Mouse (Mus musculus) stomach, embryonic 14.5 days (tissue): Measurements from ENCODE around the gene Gm39653. TPM values are rescaled to one million over a fixed set of nuclear protein-coding genes. Genes with fewer than 3 reads are reported as not detected.

Experiments used
- ATAC-seq: fragments of 200-750 bp; cut with Nextera tagmentation; 2 replicates; pipeline ENCODE4 v1.8.0; 2017; ENCODE audit warnings: low read depth, moderate TSS enrichment; ENCODE audit not compliant: insufficient number of reproducible peaks, insufficient read depth, low FRiP score
- H3K27ac ChIP-seq: fragments of 300-500 bp; sonication (generic); 2 replicates; pipeline ENCODE4 v1.5.1; 2014; ENCODE audit warnings: mild to moderate bottlenecking, low read length, moderate library complexity, mixed read lengths
- H3K27me3 ChIP-seq: fragments of 300-500 bp; sonication (generic); 2 replicates; pipeline ENCODE4 v1.6.1; 2014; ENCODE audit warnings: low read length, control low read depth, mixed read lengths; ENCODE audit not compliant: control insufficient read depth, insufficient read depth
- H3K36me3 ChIP-seq: fragments of 300-500 bp; sonication (generic); 2 replicates; pipeline ENCODE4 v1.6.1; 2014; ENCODE audit warnings: mild to moderate bottlenecking, control low read depth, low read length, moderate library complexity, mixed read lengths; ENCODE audit not compliant: control insufficient read depth, insufficient read depth
- H3K4me1 ChIP-seq: fragments of 300-500 bp; sonication (generic); 2 replicates; pipeline ENCODE4 v1.6.1; 2014; ENCODE audit warnings: low read length, control low read depth, mixed read lengths; ENCODE audit not compliant: control insufficient read depth, insufficient read depth
- H3K4me2 ChIP-seq: fragments of 300-500 bp; sonication (generic); replicated peaks from 2 replicates; pipeline ENCODE4 v1.6.1; 2014; ENCODE audit warnings: low read depth, low read length, control low read depth
- H3K4me3 ChIP-seq: fragments of 300-500 bp; sonication (generic); 2 replicates; pipeline ENCODE4 v1.5.1; 2014; ENCODE audit warnings: low read depth, low read length, control low read depth
- H3K9ac ChIP-seq: fragments of 300-500 bp; sonication (generic); replicated peaks from 2 replicates; pipeline ENCODE4 v1.6.1; 2014; ENCODE audit warnings: low read depth, mild to moderate bottlenecking, control low read depth, low read length, moderate library complexity, mixed read lengths
- H3K9me3 ChIP-seq: fragments of 300-500 bp; sonication (generic); 2 replicates; pipeline ENCODE4 v1.6.1; 2016; ENCODE audit warnings: low read depth, low read length, control low read depth; ENCODE audit not compliant: control insufficient read depth
- WGBS: fragments of 180-500 bp; shearing (Covaris S2); extraction: QIAGEN DNeasy Blood & Tissue Kit; methylation state at CpG from one replicate; pipeline ENCODE4 v1.1.7; 2014; 5-methylcytosine and 5-hydroxymethylcytosine counted together
- polyA plus RNA-seq: library from polyadenylated mRNA; unstranded; fragments of >200 nt; fragmentation: Nextera tagmentation; extraction: Ambion mirVana; gene quantifications from 2 replicates; pipeline ENCODE4 v1.2.1, GENCODE M21; 2014

Gene Gm39653
- polyA plus RNA-seq, 1 experiment from 2014 or later: not detected

DNA sequence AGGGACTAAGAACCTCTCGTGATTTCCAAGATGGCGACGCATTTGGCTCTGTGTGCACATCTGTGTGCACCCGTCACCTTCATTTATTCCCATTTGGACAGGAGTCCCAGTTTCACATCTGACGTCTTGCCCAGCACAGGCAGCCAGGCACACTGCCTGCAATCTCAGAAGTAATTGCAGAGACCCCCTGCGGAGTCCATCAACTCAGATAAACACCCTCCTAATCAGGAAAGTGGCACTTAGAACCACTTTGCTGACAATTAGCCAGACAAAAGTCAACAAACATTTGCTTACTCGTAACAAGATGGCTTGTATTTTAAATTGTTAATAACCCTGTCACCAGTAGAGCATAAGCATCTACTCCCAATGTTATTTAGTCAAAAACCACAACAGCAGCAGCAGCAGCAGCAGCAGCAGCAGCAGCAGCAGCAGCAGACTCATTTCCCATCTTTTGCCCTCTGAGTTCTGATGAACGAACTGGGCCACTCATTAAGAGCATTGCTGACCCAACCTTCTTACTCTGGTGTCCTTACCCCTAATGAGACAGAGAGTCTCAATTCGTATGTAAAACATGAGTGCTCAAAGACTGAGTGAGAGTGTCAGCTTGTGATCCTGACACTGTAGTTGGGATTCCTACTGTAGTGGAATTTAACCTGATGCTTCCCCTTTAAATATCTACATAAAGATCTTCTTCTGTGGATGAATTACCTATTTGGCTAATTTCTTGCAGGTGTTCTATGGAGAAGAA is 51.6 kb downstream of the Gm39653 start:
- no peak for ATAC-seq
- H3K27ac ChIP-seq: no peak overlapping the region
- no peaks in the 10 kb centered on the region for H3K4me1 ChIP-seq
- 39% methylated on average over 9 of the region's 9 CpGs for WGBS
- no peaks in the 10 kb centered on the region for H3K9me3 ChIP-seq
- H3K36me3 ChIP-seq: no peaks in the 10 kb centered on the region
- no peak overlapping the region for H3K4me3 ChIP-seq
- H3K4me2 ChIP-seq: no peak overlapping the region
- H3K27me3 ChIP-seq: no peaks in the 10 kb centered on the region
- no peak overlapping the region for H3K9ac ChIP-seq

DNA sequence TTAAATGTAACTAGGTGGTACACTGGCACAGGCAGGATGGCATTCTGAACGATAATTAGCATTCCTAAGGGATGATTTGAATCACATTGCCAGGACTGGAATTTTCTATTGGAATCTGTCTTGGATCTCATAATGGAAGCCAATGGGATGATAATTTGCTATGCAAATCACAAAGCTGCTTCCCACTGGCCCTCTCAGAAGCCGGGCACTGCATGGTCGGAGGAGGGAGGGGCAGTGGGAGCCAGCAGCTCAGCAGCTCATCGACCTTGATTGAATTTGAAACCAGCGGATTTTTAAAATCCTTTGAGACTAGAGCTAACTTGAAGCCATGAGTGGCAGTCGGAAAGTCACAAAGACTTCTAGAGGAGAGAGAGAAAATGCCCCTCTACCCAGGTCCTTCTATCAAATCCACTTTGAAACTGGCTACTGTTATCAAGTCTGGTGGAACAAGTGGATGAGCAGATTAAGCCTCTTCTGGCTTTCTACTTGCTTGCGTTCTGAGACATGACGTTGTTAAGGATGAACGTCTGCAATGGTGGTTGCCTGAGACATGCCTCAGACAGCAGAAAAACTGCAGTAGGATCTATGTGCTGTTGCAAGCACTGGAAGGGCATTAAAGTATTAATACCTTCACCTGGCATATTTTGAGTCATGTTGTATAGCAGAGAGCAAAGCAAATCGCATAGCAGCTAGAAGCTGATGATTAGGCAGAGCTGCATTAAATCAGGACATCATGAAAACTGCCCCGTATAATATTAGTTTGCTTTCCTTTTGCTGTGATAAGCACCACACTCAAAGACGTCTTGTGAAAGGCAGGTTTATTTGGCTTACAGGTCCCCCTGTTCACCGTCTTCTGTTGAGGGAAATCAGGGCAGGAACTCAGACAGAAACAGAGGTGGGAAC is 52.4 kb downstream of the Gm39653 start:
- Histone ChIP-seq H3K4me1 (no peaks in the 10 kb centered on the region), H3K4me3 (no peak overlapping the region), H3K9me3 (no peaks in the 10 kb centered on the region), H3K27me3 (no peaks in the 10 kb centered on the region), H3K27ac (no peak overlapping the region), H3K4me2 (no peak overlapping the region), H3K36me3 (no peaks in the 10 kb centered on the region), H3K9ac (no peak overlapping the region)
- no peak for ATAC-seq
- 26% methylated on average over 13 of the region's 13 CpGs for WGBS

DNA sequence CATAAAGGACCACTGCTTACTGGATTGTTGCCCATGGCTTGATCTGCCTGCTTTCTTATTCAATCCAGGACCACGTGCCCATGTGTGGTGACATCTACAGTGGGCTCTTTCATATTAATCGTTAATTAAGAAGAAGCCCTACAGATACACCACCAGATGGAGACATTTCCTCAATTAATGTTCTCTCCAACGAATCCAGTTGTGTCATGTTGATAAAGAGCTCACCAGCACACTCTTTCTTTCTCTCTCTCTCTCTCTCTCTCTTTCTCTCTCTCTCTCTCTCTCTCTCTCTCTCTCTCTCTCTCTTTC is 53.0 kb downstream of the Gm39653 start:
- no peaks in the 10 kb centered on the region for H3K9me3 ChIP-seq
- no peak overlapping the region for H3K4me2 ChIP-seq
- H3K27me3 ChIP-seq: no peaks in the 10 kb centered on the region
- H3K27ac ChIP-seq: no peak overlapping the region
- H3K36me3 ChIP-seq: no peaks in the 10 kb centered on the region
- no peaks in the 10 kb centered on the region for H3K4me1 ChIP-seq
- no peak overlapping the region for H3K4me3 ChIP-seq
- WGBS: 5% methylated on average over 3 of the region's 3 CpGs
- H3K9ac ChIP-seq: no peak overlapping the region
- no peak for ATAC-seq

Other genes starting within 250 kb of the Gm39653 start
- 5.4 and 6.0 TPM in 2 replicates for gene Adam23, start 170.1 kb upstream of the Gm39653 start, polyA plus RNA-seq
- not detected in 2 replicates for gene Dytn, start 71.0 kb downstream of the Gm39653 start, polyA plus RNA-seq
- not detected in 2 replicates for gene Mdh1b, start 114.3 kb downstream of the Gm39653 start, polyA plus RNA-seq
- gene Fastkd2, start 114.6 kb downstream of the Gm39653 start, polyA plus RNA-seq: 62.3 and 65.6 TPM in 2 replicates
- 0.32 TPM in 1 of 2 replicates, not detected in the other for gene 4933402D24Rik, start 153.3 kb downstream of the Gm39653 start, polyA plus RNA-seq